Mouse (Mus musculus) hindbrain, embryonic 16.5 days (tissue): ENCODE results near the gene Nav2. TPM values are rescaled to one million over a fixed set of nuclear protein-coding genes. Genes with fewer than 3 reads are reported as not detected.

Source experiments
- ATAC-seq: fragments of 200-750 bp; cut with Nextera tagmentation; 2 replicates; pipeline ENCODE4 v1.8.0; 2017; ENCODE audit warnings: moderate TSS enrichment, moderate library complexity
- H3K27ac ChIP-seq: fragments of 300-500 bp; sonication (generic); 2 replicates; pipeline ENCODE4 v1.5.1; 2014; ENCODE audit warnings: low read depth, mild to moderate bottlenecking, control low read depth, low read length, moderate library complexity
- H3K27me3 ChIP-seq: fragments of 300-500 bp; sonication (generic); replicated peaks from 2 replicates; pipeline ENCODE4 v1.6.1; 2014; ENCODE audit warnings: low read length; ENCODE audit not compliant: control insufficient read depth, insufficient read depth
- H3K36me3 ChIP-seq: fragments of 300-500 bp; sonication (generic); 2 replicates; pipeline ENCODE4 v1.6.1; 2014; ENCODE audit warnings: mild to moderate bottlenecking, low read length, moderate library complexity, mixed read lengths; ENCODE audit not compliant: control insufficient read depth, insufficient read depth
- H3K4me1 ChIP-seq: fragments of 300-500 bp; sonication (generic); 2 replicates; pipeline ENCODE4 v1.6.1; 2014; ENCODE audit warnings: low read depth, low read length; ENCODE audit not compliant: control insufficient read depth, insufficient read depth
- H3K4me2 ChIP-seq: fragments of 300-500 bp; sonication (generic); 2 replicates; pipeline ENCODE4 v1.6.1; 2014; ENCODE audit warnings: mild to moderate bottlenecking, low read length, control low read depth, moderate library complexity
- H3K4me3 ChIP-seq: fragments of 300-500 bp; sonication (generic); 2 replicates; pipeline ENCODE4 v1.5.1; 2014; ENCODE audit warnings: mild to moderate bottlenecking, low read length, control low read depth, moderate library complexity
- H3K9ac ChIP-seq: fragments of 300-500 bp; sonication (generic); 2 replicates; pipeline ENCODE4 v1.6.1; 2014; ENCODE audit warnings: low read depth, mild to moderate bottlenecking, control low read depth, low read length, moderate library complexity
- H3K9me3 ChIP-seq: fragments of 300-500 bp; sonication (generic); 2 replicates; pipeline ENCODE4 v1.6.1; 2014; ENCODE audit warnings: mild to moderate bottlenecking, low read length, moderate library complexity; ENCODE audit not compliant: control insufficient read depth
- WGBS: fragments of 180-500 bp; shearing (Covaris S2); extraction: QIAGEN DNeasy Blood & Tissue Kit; methylation state at CpG from one replicate; pipeline ENCODE4 v1.1.7; 2014; 5-methylcytosine and 5-hydroxymethylcytosine counted together
- polyA plus RNA-seq: library from polyadenylated mRNA; unstranded; fragments of >200 nt; fragmentation: Nextera tagmentation; extraction: Ambion mirVana; gene quantifications from 2 replicates; pipeline ENCODE4 v1.2.1, GENCODE M21; 2015

Gene Nav2
- polyA plus RNA-seq, 1 experiment from 2014 or later: 27.9 TPM

GRCm38 (mm10) chr7:49122498-49122897 is 214.0 kb downstream of the Nav2 start:
- H3K27me3 ChIP-seq: no peaks in the 10 kb centered on the region
- H3K4me1 ChIP-seq: peaks cover 21% of the 10 kb centered on the region
- H3K4me3 ChIP-seq: no peak overlapping the region
- H3K36me3 ChIP-seq: no peaks in the 10 kb centered on the region
- no peak overlapping the region for H3K27ac ChIP-seq
- no peak for ATAC-seq
- H3K9me3 ChIP-seq: no peaks in the 10 kb centered on the region
- WGBS: 74% methylated on average over 7 of the region's 7 CpGs
- no peak overlapping the region for H3K9ac ChIP-seq
- H3K4me2 ChIP-seq: no peak overlapping the region

DNA sequence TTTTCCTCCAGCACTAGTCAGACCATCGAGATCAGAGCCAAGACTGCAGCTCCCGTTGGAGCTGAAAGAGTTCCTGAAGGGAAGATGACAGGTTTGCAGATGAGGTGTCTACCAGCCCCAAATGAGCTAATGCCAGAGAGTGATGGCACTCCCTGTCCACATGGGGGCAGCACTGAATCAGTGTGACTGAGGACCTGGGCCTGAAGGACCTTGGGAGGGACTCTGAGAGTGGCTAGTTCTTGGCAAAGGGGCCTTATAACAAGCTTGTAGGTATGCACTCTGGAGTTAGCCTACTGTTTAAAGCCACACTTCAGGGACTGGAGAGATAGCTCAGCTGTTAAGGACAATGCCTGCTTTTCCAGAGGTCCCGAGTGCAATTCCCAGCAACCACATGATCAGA is 217.0 kb downstream of the Nav2 start:
- H3K9me3 ChIP-seq: no peaks in the 10 kb centered on the region
- no peak overlapping the region for H3K4me3 ChIP-seq
- WGBS: 27% methylated on average over 3 of the region's 3 CpGs
- H3K4me2 ChIP-seq: no peak overlapping the region
- H3K27me3 ChIP-seq: no peaks in the 10 kb centered on the region
- no peak overlapping the region for H3K27ac ChIP-seq
- peaks cover 7% of the 10 kb centered on the region for H3K4me1 ChIP-seq
- no peaks in the 10 kb centered on the region for H3K36me3 ChIP-seq
- ATAC-seq: no peak
- no peak overlapping the region for H3K9ac ChIP-seq

- Histone ChIP-seq H3K4me1 (peaks cover 5% of the 10 kb centered on the region), H3K36me3 (no peaks in the 10 kb centered on the region), H3K4me3 (no peak overlapping the region), H3K27me3 (no peaks in the 10 kb centered on the region), H3K4me2 (no peak overlapping the region), H3K9me3 (no peaks in the 10 kb centered on the region), H3K27ac (no peak overlapping the region), H3K9ac (no peak overlapping the region)
- WGBS: 84% methylated on average over 8 of the region's 8 CpGs
- ATAC-seq: no peak
Measured at GRCm38 (mm10) chr7:49128224-49128623, 219.7 kb downstream of the Nav2 start.

GRCm38 (mm10) chr7:49132851-49133351 is 224.4 kb downstream of the Nav2 start:
- peak; percentile 77 for ATAC-seq
- Histone ChIP-seq H3K27ac (0 out of 2 replicates have a peak overlapping the region, but pooled peaks have one; percentile 47), H3K4me1 (peaks cover 6% of the 10 kb centered on the region), H3K9ac (0 out of 2 replicates have a peak overlapping the region, but pooled peaks have one; percentile 32), H3K4me2 (no peak overlapping the region), H3K9me3 (0 out of 2 replicates have a peak, but pooled peaks cover 4% of the 10 kb centered on the region), H3K27me3 (no peaks in the 10 kb centered on the region), H3K36me3 (no peaks in the 10 kb centered on the region), H3K4me3 (no peak overlapping the region)
- WGBS: 27% methylated on average over 10 of the region's 10 CpGs

DNA sequence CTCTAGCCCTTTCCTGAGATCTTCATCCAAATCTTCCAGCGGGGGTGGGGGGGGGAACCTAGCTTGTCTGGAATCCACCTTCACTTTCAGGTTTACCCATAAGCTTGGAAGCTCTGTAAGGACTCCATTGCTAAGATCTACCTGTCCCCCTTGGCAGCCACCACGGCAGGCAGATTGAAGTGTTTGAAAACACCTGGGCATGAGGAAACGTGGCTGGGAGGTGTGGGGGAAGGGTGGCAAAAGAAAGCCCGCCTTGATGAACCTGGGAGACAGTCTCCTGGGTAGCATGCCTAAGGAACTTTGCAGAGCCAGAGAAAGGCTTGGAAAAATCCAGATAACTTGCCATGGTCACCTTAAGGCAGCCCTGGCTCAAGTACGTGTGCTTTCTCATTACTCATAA is 225.9 kb downstream of the Nav2 start:
- 83% methylated on average over 5 of the region's 5 CpGs for WGBS
- Histone ChIP-seq H3K4me2 (no peak overlapping the region), H3K4me3 (no peak overlapping the region), H3K9ac (no peak overlapping the region), H3K27ac (no peak overlapping the region), H3K27me3 (no peaks in the 10 kb centered on the region), H3K9me3 (0 out of 2 replicates have a peak, but pooled peaks cover 4% of the 10 kb centered on the region), H3K36me3 (no peaks in the 10 kb centered on the region), H3K4me1 (peaks cover 6% of the 10 kb centered on the region)
- no peak for ATAC-seq

DNA sequence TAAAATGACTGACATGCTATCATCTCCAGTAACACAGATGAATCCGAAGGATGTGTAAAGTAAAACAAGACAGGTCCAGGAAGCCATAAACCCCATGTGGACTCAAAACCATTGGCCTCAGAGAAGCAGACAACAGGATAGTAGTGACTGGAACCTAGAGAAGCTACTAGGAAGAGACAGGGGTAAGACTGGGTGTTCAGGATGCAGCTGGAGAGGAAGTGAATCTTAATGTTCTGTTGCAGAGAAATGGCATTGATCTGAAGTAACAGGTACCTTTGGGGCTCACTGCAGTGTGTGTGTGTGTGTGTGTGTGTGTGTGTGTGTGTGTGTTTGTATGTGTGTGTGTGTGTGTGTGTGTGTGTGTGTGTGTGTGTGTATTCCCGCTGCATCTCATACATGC is 231.2 kb downstream of the Nav2 start:
- Histone ChIP-seq H3K27ac (no peak overlapping the region), H3K36me3 (no peaks in the 10 kb centered on the region), H3K4me3 (no peak overlapping the region), H3K9me3 (0 out of 2 replicates have a peak, but pooled peaks cover 8% of the 10 kb centered on the region), H3K4me1 (no peaks in the 10 kb centered on the region; the same call in 1 of the 2 replicates), H3K4me2 (no peak overlapping the region), H3K9ac (no peak overlapping the region), H3K27me3 (no peaks in the 10 kb centered on the region)
- no peak for ATAC-seq
- WGBS: 88% methylated on average over 1 of the region's 2 CpGs

DNA sequence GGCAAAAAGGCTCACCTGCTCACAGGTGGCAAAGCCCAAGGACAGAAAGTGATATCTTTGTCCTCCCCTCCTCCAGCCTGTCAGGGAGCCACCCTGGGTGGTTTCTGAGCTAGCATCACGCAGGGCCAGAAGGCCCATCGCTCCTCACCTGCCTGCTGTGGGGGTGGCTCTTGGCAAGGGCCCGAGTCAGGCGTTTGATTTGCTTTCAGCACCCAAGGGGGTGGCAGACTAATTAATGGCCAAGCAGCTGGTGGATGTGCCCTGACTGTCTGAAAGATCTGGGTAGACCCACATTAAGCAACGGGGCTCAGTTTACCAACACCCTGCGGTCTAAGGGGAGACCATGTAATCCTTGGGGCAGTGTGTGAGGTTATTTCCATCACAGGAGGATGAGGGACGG is 235.4 kb downstream of the Nav2 start:
- WGBS: 74% methylated on average over 6 of the region's 7 CpGs
- no peak overlapping the region for H3K4me2 ChIP-seq

GRCm38 (mm10) chr7:49145749-49146670 is 237.5 kb downstream of the Nav2 start:
- H3K4me2 ChIP-seq: no peak overlapping the region
- peak overlapping the region; percentile 30 for H3K9ac ChIP-seq
- H3K27me3 ChIP-seq: no peaks in the 10 kb centered on the region
- H3K36me3 ChIP-seq: no peaks in the 10 kb centered on the region
- H3K9me3 ChIP-seq: 0 out of 2 replicates have a peak, but pooled peaks cover 2% of the 10 kb centered on the region
- 19% methylated on average over 22 of the region's 22 CpGs for WGBS
- ATAC-seq: peak; percentile 80
- H3K4me3 ChIP-seq: no peak overlapping the region
- peak overlapping the region; percentile 77 for H3K27ac ChIP-seq
- H3K4me1 ChIP-seq: peaks cover 12% of the 10 kb centered on the region

More for the DNA sequence above, 235.4 kb downstream of the Nav2 start:
- H3K4me3 ChIP-seq: no peak overlapping the region
- no peak for ATAC-seq
- no peak overlapping the region for H3K9ac ChIP-seq
- peaks cover 12% of the 10 kb centered on the region for H3K4me1 ChIP-seq
- 0 out of 2 replicates have a peak, but pooled peaks cover 4% of the 10 kb centered on the region for H3K9me3 ChIP-seq
- H3K36me3 ChIP-seq: no peaks in the 10 kb centered on the region
- H3K27me3 ChIP-seq: no peaks in the 10 kb centered on the region
- H3K27ac ChIP-seq: no peak overlapping the region

DNA sequence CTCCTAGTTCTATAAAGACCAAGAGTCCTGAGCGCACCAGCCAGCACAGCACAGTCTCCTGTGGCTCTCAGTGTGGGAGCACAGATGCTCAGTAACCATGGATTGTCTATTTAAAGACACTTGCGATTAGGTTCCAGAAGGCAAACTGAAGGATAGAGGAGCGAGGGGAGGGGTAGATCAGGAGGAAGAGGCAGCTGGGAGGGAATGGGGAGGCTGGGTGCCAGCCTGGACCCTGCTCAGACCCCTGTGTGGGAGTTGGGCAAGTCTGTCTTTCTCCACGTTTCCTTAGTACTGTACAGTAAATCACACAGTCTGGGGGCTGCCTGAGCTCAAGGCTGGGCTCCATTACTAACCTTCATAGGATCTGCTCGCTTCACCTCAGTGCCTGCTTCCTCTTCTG is 243.8 kb downstream of the Nav2 start:
- 53% methylated on average over 5 of the region's 5 CpGs for WGBS
- Histone ChIP-seq H3K36me3 (no peaks in the 10 kb centered on the region), H3K4me3 (no peak overlapping the region), H3K4me1 (peaks cover 5% of the 10 kb centered on the region; the same call in 1 of the 2 replicates), H3K27ac (peak overlapping the region; percentile 51; the same call in 1 of the 2 replicates), H3K27me3 (no peaks in the 10 kb centered on the region), H3K4me2 (no peak overlapping the region), H3K9ac (no peak overlapping the region), H3K9me3 (0 out of 2 replicates have a peak, but pooled peaks cover 4% of the 10 kb centered on the region)
- peak; percentile 85 for ATAC-seq
